Mouse (Mus musculus): ENCODE measurements around the gene Lce3c. TPM values are rescaled to one million over a fixed set of nuclear protein-coding genes. Genes with fewer than 3 reads are reported as not detected.

Lce3c gene
- polyA plus RNA-seq (2015; fragmentation: Nextera tagmentation; extraction: Ambion mirVana): not detected in 2 replicates

GRCm38 (mm10) chr3:92944186-92944585 lies at the start of gene Lce3c:
Gene Lce3c, plus strand, starts transcription at chr3:92944486.
- Histone ChIP-seq H3K9ac (no peak within 1 kb of the TSS), H3K4me1 (no peaks in the 10 kb centered on the region), H3K36me3 (no peaks in the 10 kb centered on the region), H3K4me3 (no peak within 1 kb of the TSS), H3K27ac (no peak within 1 kb of the TSS), H3K4me2 (no peak within 1 kb of the TSS), H3K9me3 (no peaks in the 10 kb centered on the region), H3K27me3 (no peaks in the 10 kb centered on the region)
- 76% methylated on average over 1 of the region's 1 CpGs for WGBS
- ATAC-seq (ENCODE audit: insufficient number of reproducible peaks, insufficient read depth, low FRiP score, low TSS enrichment, low read depth): no peak

GRCm38 (mm10) chr3:92894489-92894888 lies 49.8 kb upstream of the Lce3c start:
- Histone ChIP-seq H3K4me2 (no peak overlapping the region), H3K27ac (no peak overlapping the region), H3K9ac (no peak overlapping the region), H3K4me3 (no peak overlapping the region), H3K4me1 (no peaks in the 10 kb centered on the region), H3K27me3 (no peaks in the 10 kb centered on the region), H3K9me3 (no peaks in the 10 kb centered on the region), H3K36me3 (no peaks in the 10 kb centered on the region)
- 62% methylated on average over 1 of the region's 1 CpGs for WGBS
- ATAC-seq (ENCODE audit: insufficient number of reproducible peaks, insufficient read depth, low FRiP score, low TSS enrichment, low read depth): 0 out of 2 replicates have a peak, but pooled peaks have one; percentile 15

GRCm38 (mm10) chr3:92902992-92903391 lies 41.3 kb upstream of the Lce3c start:
- H3K4me3 ChIP-seq: no peak overlapping the region
- WGBS: 16% methylated on average over 3 of the region's 3 CpGs
- ATAC-seq (ENCODE audit: insufficient number of reproducible peaks, insufficient read depth, low FRiP score, low TSS enrichment, low read depth): no peak
- H3K9me3 ChIP-seq: no peaks in the 10 kb centered on the region
- H3K4me2 ChIP-seq: no peak overlapping the region
- H3K27ac ChIP-seq: no peak overlapping the region
- no peaks in the 10 kb centered on the region for H3K36me3 ChIP-seq
- H3K4me1 ChIP-seq: no peaks in the 10 kb centered on the region
- H3K9ac ChIP-seq: no peak overlapping the region
- no peaks in the 10 kb centered on the region for H3K27me3 ChIP-seq

DNA sequence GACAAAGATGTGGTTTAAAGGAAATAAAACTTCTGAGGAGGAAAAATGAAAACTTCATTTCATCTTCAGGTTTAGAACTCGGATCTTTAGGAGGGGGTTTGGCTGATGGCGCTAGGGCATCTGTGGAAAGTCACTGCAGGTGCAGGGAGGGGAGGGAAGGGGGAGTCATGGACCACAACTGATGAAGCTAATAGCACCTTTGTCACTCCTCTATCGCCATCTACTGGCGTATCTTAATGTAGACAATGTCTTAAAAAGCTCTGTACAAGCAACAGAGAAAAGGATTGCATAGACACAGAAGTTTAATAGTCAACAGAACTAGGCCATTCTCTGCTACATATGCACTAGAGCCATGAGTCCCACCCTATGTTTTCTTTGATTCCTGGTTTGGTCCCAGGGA lies 40.6 kb upstream of the Lce3c start:
- no peak overlapping the region for H3K4me2 ChIP-seq
- no peak for ATAC-seq (ENCODE audit: insufficient number of reproducible peaks, insufficient read depth, low FRiP score, low TSS enrichment, low read depth)
- no peaks in the 10 kb centered on the region for H3K4me1 ChIP-seq
- 32% methylated on average over 4 of the region's 4 CpGs for WGBS
- H3K27ac ChIP-seq: no peak overlapping the region
- no peaks in the 10 kb centered on the region for H3K36me3 ChIP-seq
- H3K27me3 ChIP-seq: no peaks in the 10 kb centered on the region
- H3K9me3 ChIP-seq: no peaks in the 10 kb centered on the region
- H3K9ac ChIP-seq: no peak overlapping the region
- H3K4me3 ChIP-seq: no peak overlapping the region

DNA sequence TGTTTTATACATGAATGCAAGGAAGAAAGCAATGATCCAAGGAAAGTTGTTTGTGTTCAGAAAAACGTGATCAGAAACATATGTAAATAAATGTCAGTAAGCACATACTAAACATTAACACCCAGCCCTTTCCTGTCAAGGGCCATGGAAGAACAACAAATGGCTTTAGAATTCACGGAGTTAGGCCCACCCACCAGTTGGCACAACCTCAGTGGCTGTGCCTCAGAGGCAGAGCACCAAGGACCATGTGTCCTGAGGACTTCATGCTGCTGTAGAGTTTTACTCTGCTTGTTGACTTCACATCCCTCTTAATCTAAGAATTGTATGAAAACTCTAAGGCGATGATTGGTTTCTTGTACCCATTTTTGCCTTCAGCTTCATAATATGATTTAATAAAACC lies 39.1 kb upstream of the Lce3c start:
- no peak overlapping the region for H3K4me3 ChIP-seq
- H3K27me3 ChIP-seq: no peaks in the 10 kb centered on the region
- H3K9ac ChIP-seq: no peak overlapping the region
- H3K27ac ChIP-seq: no peak overlapping the region
- H3K9me3 ChIP-seq: no peaks in the 10 kb centered on the region
- no peak for ATAC-seq (ENCODE audit: insufficient number of reproducible peaks, insufficient read depth, low FRiP score, low TSS enrichment, low read depth)
- H3K4me2 ChIP-seq: no peak overlapping the region
- H3K36me3 ChIP-seq: no peaks in the 10 kb centered on the region
- WGBS: 47% methylated on average over 3 of the region's 3 CpGs
- no peaks in the 10 kb centered on the region for H3K4me1 ChIP-seq

- Histone ChIP-seq H3K4me3 (no peak overlapping the region), H3K9me3 (no peaks in the 10 kb centered on the region), H3K9ac (no peak overlapping the region), H3K4me1 (no peaks in the 10 kb centered on the region), H3K27me3 (no peaks in the 10 kb centered on the region), H3K36me3 (no peaks in the 10 kb centered on the region), H3K4me2 (no peak overlapping the region), H3K27ac (no peak overlapping the region)
- 25% methylated on average over 4 of the region's 4 CpGs for WGBS
- no peak for ATAC-seq (ENCODE audit: insufficient number of reproducible peaks, insufficient read depth, low FRiP score, low TSS enrichment, low read depth)
Observed at GRCm38 (mm10) chr3:92907571-92907970, 36.7 kb upstream of the Lce3c start.

DNA sequence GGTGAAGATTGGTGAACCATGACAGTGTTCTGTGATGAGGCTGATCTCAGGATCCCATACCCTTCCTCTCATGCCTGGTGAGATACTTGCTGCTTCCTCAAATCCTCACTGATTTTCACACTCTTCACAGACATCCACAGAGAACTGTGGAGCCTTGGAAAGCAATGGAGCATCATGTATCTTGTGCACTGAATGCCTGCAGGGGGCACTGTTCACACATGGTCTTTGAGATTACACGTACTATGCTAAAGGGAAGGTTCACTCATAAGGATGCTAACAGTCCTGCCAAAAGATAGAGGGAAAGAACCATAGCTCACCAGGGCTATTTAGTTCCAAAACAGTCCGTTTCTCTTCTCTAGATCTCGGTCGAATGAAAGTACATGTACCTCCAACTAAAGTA lies 23.9 kb upstream of the Lce3c start:
- H3K4me1 ChIP-seq: no peaks in the 10 kb centered on the region
- no peaks in the 10 kb centered on the region for H3K27me3 ChIP-seq
- 64% methylated on average over 4 of the region's 4 CpGs for WGBS
- no peak for ATAC-seq (ENCODE audit: insufficient number of reproducible peaks, insufficient read depth, low FRiP score, low TSS enrichment, low read depth)
- no peaks in the 10 kb centered on the region for H3K9me3 ChIP-seq
- H3K36me3 ChIP-seq: no peaks in the 10 kb centered on the region
- H3K4me2 ChIP-seq: no peak overlapping the region
- H3K9ac ChIP-seq: no peak overlapping the region
- no peak overlapping the region for H3K4me3 ChIP-seq
- H3K27ac ChIP-seq: no peak overlapping the region

DNA sequence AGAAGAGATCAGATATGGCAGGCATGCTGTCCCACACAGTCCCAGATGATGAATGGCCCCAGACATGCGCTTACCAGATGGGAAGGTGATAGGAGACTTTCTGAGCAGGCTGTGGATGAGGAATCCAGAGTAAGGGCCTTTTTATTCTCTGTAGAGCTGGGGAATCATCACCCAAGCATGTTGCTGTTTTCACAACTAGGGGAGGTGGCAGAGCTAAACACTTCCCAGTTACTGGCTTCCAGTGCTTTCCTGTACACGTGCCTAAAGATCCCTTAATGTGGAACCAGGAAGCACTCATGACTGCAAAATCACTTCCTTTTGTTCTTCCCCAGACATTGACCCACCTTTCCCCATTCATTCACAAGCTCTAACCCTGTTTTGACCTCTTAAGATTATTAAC lies 18.2 kb upstream of the Lce3c start, which contains the start of gene Lce3a:
Lce3a (minus strand) TSS at position 101 of the 400 bp plus-strand sequence.
- no peaks in the 10 kb centered on the region for H3K4me1 ChIP-seq
- ATAC-seq (ENCODE audit: insufficient number of reproducible peaks, insufficient read depth, low FRiP score, low TSS enrichment, low read depth): no peak
- H3K36me3 ChIP-seq: no peaks in the 10 kb centered on the region
- H3K9ac ChIP-seq: no peak within 1 kb of the TSS
- no peak within 1 kb of the TSS for H3K27ac ChIP-seq
- no peaks in the 10 kb centered on the region for H3K27me3 ChIP-seq
- 71% methylated on average over 2 of the region's 2 CpGs for WGBS
- no peak within 1 kb of the TSS for H3K4me2 ChIP-seq
- no peak within 1 kb of the TSS for H3K4me3 ChIP-seq
- no peaks in the 10 kb centered on the region for H3K9me3 ChIP-seq

DNA sequence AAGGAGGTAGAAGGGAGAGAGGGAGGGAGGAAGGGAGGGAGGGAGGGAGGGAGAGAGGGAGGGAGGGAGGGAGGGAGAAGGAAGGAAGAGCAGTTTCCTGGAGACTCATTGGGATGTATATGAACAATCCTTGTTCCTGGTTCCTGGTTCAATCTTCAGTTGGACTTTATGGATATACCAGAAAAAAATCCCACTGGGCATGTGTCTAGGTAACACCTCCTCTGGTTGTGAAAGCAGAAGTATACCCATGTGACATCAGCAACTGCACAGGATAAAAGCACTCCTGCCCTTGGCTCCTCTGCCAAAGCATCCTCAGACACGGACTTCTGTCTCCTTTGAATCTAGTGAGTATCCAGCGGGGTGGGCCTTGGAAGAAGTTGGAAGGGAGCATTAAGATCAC lies 11.6 kb upstream of the Lce3c start, which contains the start of gene Lce3b:
Lce3b (plus strand) TSS at position 301 of the 400 bp plus-strand sequence.
- Histone ChIP-seq H3K9ac (no peak within 1 kb of the TSS), H3K4me2 (no peak within 1 kb of the TSS), H3K4me1 (no peaks in the 10 kb centered on the region), H3K27ac (no peak within 1 kb of the TSS), H3K27me3 (no peaks in the 10 kb centered on the region), H3K9me3 (no peaks in the 10 kb centered on the region), H3K4me3 (no peak within 1 kb of the TSS), H3K36me3 (no peaks in the 10 kb centered on the region)
- no peak for ATAC-seq (ENCODE audit: insufficient number of reproducible peaks, insufficient read depth, low FRiP score, low TSS enrichment, low read depth)
- 51% methylated on average over 2 of the region's 2 CpGs for WGBS

- Histone ChIP-seq H3K9ac (no peak within 1 kb of the TSS), H3K27ac (no peak within 1 kb of the TSS), H3K36me3 (no peaks in the 10 kb centered on the region), H3K4me3 (no peak within 1 kb of the TSS), H3K27me3 (no peaks in the 10 kb centered on the region), H3K4me2 (no peak within 1 kb of the TSS), H3K9me3 (no peaks in the 10 kb centered on the region), H3K4me1 (no peaks in the 10 kb centered on the region)
- WGBS: 91% methylated on average over 1 of the region's 1 CpGs
- ATAC-seq (ENCODE audit: insufficient number of reproducible peaks, insufficient read depth, low FRiP score, low TSS enrichment, low read depth): no peak
Observed at GRCm38 (mm10) chr3:92957090-92957489, 12.8 kb downstream of the Lce3c start, which contains the start of gene Lce3d. Gene Lce3d, plus strand, starts transcription at chr3:92957390.

DNA sequence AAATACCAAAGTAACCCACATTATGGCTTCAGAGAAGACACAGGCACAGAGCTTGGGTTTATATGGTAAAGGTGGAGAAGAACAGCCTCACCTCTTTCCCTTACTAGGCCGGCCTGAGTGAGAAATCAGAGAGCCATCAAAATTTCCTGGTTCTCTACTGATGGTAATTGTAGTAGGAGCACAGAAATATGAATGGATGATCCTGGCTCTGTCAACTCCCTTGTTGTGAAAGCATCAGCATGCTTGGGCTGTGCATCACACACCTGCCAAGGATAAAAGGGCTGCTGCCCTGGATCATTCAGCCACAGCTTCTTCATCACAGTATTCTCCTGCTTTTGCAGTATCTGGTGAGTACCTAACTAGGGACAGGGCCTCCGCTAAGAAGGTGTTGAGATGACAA lies 22.5 kb downstream of the Lce3c start, which contains the start of gene Lce3e:
Lce3e (plus strand) TSS at position 301 of the 400 bp plus-strand sequence.
- Histone ChIP-seq H3K4me1 (no peaks in the 10 kb centered on the region), H3K36me3 (no peaks in the 10 kb centered on the region), H3K4me3 (no peak within 1 kb of the TSS), H3K27ac (no peak within 1 kb of the TSS), H3K27me3 (no peaks in the 10 kb centered on the region), H3K4me2 (no peak within 1 kb of the TSS), H3K9ac (no peak within 1 kb of the TSS), H3K9me3 (no peaks in the 10 kb centered on the region)
- 90% methylated on average over 2 of the region's 2 CpGs for WGBS
- ATAC-seq (ENCODE audit: insufficient number of reproducible peaks, insufficient read depth, low FRiP score, low TSS enrichment, low read depth): no peak

GRCm38 (mm10) chr3:92978484-92978883 lies 34.2 kb downstream of the Lce3c start:
- no peak overlapping the region for H3K27ac ChIP-seq
- WGBS: 58% methylated on average over 2 of the region's 2 CpGs
- no peaks in the 10 kb centered on the region for H3K27me3 ChIP-seq
- H3K4me2 ChIP-seq: no peak overlapping the region
- H3K4me1 ChIP-seq: no peaks in the 10 kb centered on the region
- no peaks in the 10 kb centered on the region for H3K9me3 ChIP-seq
- no peak for ATAC-seq (ENCODE audit: insufficient number of reproducible peaks, insufficient read depth, low FRiP score, low TSS enrichment, low read depth)
- H3K36me3 ChIP-seq: no peaks in the 10 kb centered on the region
- H3K4me3 ChIP-seq: no peak overlapping the region
- no peak overlapping the region for H3K9ac ChIP-seq

GRCm38 (mm10) chr3:92991926-92992325 lies 47.6 kb downstream of the Lce3c start, which contains the start of gene Lce3f:
Gene Lce3f, plus strand, starts transcription at chr3:92992226.
- H3K4me1 ChIP-seq: no peaks in the 10 kb centered on the region
- no peak for ATAC-seq (ENCODE audit: insufficient number of reproducible peaks, insufficient read depth, low FRiP score, low TSS enrichment, low read depth)
- no peak within 1 kb of the TSS for H3K4me3 ChIP-seq
- no peaks in the 10 kb centered on the region for H3K27me3 ChIP-seq
- no peak within 1 kb of the TSS for H3K27ac ChIP-seq
- H3K9ac ChIP-seq: no peak within 1 kb of the TSS
- no peaks in the 10 kb centered on the region for H3K36me3 ChIP-seq
- no peak within 1 kb of the TSS for H3K4me2 ChIP-seq
- H3K9me3 ChIP-seq: no peaks in the 10 kb centered on the region
